ENCODE assay signal across 31 mouse cellular contexts in genomic region chr9:111087960-111088359, GRCm38 (mm10). TPM values are rescaled to one million over a fixed set of nuclear protein-coding genes. Genes with fewer than 3 reads are reported as not detected.
A peak's percentile ranks its signal among the peaks of the same experiment; 100 is the strongest.
DNase-seq lines count a peak whose midpoint lies in the region; ATAC-seq and TF ChIP-seq lines count a peak whose summit lies in the region.
"Had no signal": no experiment of that assay in that cellular context is flagged by ENCODE, and none has a peak within 500 bp of the region (broad histone marks: within the 10 kb centered on the region; RNA-seq: fewer than 3 reads in every experiment).

No protein-coding gene starts in this region.

- no peaks in the 10 kb centered on the region; the same call in 1 of the 2 replicates for H3K27me3 ChIP-seq in heart, embryonic 12.5 days (replicated peaks)
- H3K27me3 ChIP-seq in liver, postnatal 0 days (ENCODE audit: insufficient read depth, low read length): no peaks in the 10 kb centered on the region
- H3K27me3 ChIP-seq in liver, embryonic 12.5 days (replicated peaks): peaks cover 17% of the 10 kb centered on the region; the same call in 1 of the 2 replicates
- H3K27me3 ChIP-seq in stomach, embryonic 14.5 days (ENCODE audit: control insufficient read depth, insufficient read depth, low read length): no peaks in the 10 kb centered on the region
- H3K27me3 ChIP-seq in stomach, postnatal 0 days (ENCODE audit: control insufficient read depth, insufficient read depth, low read length): no peaks in the 10 kb centered on the region
- H3K27me3 ChIP-seq: embryonic facial prominence, embryonic 13.5 days; forebrain, embryonic 15.5 days; intestine, embryonic 15.5 days; limb, embryonic 15.5 days; neural tube, embryonic 13.5 days had no signal

- no peak for DNase-seq in heart, postnatal 36 days
- no peak for DNase-seq in liver, postnatal 0 days
- DNase-seq in stomach, postnatal 0 days (ENCODE audit: low spot score): no peak
- DNase-seq in layer of hippocampus, adult 8-10 months (ENCODE audit: low spot score in 2 of 2): no peak
- DNase-seq: adrenal gland, adult 2 months; adrenal gland, postnatal 36 days; cerebellum, adult 18-20 months; gastrocnemius, adult 2 months; gastrocnemius, postnatal 36 days; kidney, adult 2 months; kidney, postnatal 36 days; lung, postnatal 36 days; right cerebral cortex, postnatal 4 days; thymus, postnatal 4 days had no signal

- WGBS in heart, embryonic 12.5 days: 3% methylated on average over 5 of the region's 5 CpGs
- 17% methylated on average over 5 of the region's 5 CpGs for WGBS in liver, postnatal 0 days (ENCODE audit: insufficient replicate concordance)
- WGBS in liver, embryonic 12.5 days (ENCODE audit: insufficient replicate concordance): 16% methylated on average over 5 of the region's 5 CpGs
- 14% methylated on average over 5 of the region's 5 CpGs for WGBS in stomach, embryonic 14.5 days
- WGBS in stomach, postnatal 0 days: 26% methylated on average over 5 of the region's 5 CpGs

- H3K4me1 ChIP-seq in heart, embryonic 12.5 days (replicated peaks): peaks cover 27% of the 10 kb centered on the region
- H3K4me1 ChIP-seq in liver, postnatal 0 days (ENCODE audit: insufficient read depth): no peaks in the 10 kb centered on the region
- 0 out of 2 replicates have a peak, but pooled peaks cover 13% of the 10 kb centered on the region for H3K4me1 ChIP-seq in liver, embryonic 12.5 days
- H3K4me1 ChIP-seq in stomach, embryonic 14.5 days (ENCODE audit: control insufficient read depth, insufficient read depth, low read length): peaks cover 5% of the 10 kb centered on the region; the same call in 1 of the 2 replicates
- H3K4me1 ChIP-seq in stomach, postnatal 0 days (replicated peaks; ENCODE audit: control insufficient read depth, insufficient read depth): no peaks in the 10 kb centered on the region
- H3K4me1 ChIP-seq: forebrain, embryonic 15.5 days; intestine, embryonic 15.5 days had no signal

- peak overlapping the region; percentile 28; the same call in 1 of the 2 replicates for H3K4me2 ChIP-seq in heart, embryonic 12.5 days
- peak overlapping the region; percentile 27; the same call in 1 of the 2 replicates for H3K4me2 ChIP-seq in liver, postnatal 0 days (ENCODE audit: low read depth, low read length)
- H3K4me2 ChIP-seq in liver, embryonic 12.5 days: no peak overlapping the region
- H3K4me2 ChIP-seq in stomach, embryonic 14.5 days (replicated peaks; ENCODE audit: low read depth, low read length): no peak overlapping the region
- H3K4me2 ChIP-seq in stomach, postnatal 0 days (replicated peaks; ENCODE audit: low read depth): no peak overlapping the region
- H3K4me2 ChIP-seq: embryonic facial prominence, embryonic 13.5 days; forebrain, embryonic 15.5 days; hindbrain, embryonic 12.5 days; intestine, embryonic 15.5 days; limb, embryonic 15.5 days; midbrain, embryonic 13.5 days; neural tube, embryonic 13.5 days had no signal

- no peak for ATAC-seq in heart, embryonic 12.5 days (ENCODE audit: insufficient number of reproducible peaks, low FRiP score)
- ATAC-seq in liver, postnatal 0 days: no peak
- no peak for ATAC-seq in liver, embryonic 12.5 days
- peak; percentile 53; the same call in 1 of the 2 replicates for ATAC-seq in stomach, embryonic 14.5 days (ENCODE audit: insufficient number of reproducible peaks, insufficient read depth, low FRiP score, low read depth)
- no peak for ATAC-seq in stomach, postnatal 0 days (ENCODE audit: low FRiP score, low TSS enrichment)
- ATAC-seq: activated CD4-positive, CD25-positive, alpha-beta regulatory T cell, adult 4 months; CD4-positive, CD25-positive, alpha-beta regulatory T cell, adult 4 months; forebrain, embryonic 15.5 days; hindbrain, postnatal 0 days; intestine, embryonic 15.5 days; midbrain, embryonic 13.5 days had no signal

- no peak for TF ChIP-seq CTCF in liver, postnatal 0 days (IDR thresholded peaks at IDR 0.05; ENCODE audit: low read depth)
- no peak for TF ChIP-seq CTCF in stomach, postnatal 0 days (IDR thresholded peaks at IDR 0.05; ENCODE audit: low read depth)

- no peak overlapping the region for H3K4me3 ChIP-seq in heart, embryonic 12.5 days
- no peak overlapping the region for H3K4me3 ChIP-seq in liver, postnatal 0 days (ENCODE audit: low read depth, low read length)
- no peak overlapping the region for H3K4me3 ChIP-seq in liver, embryonic 12.5 days
- H3K4me3 ChIP-seq in stomach, embryonic 14.5 days (ENCODE audit: low read depth, low read length): no peak overlapping the region
- no peak overlapping the region for H3K4me3 ChIP-seq in stomach, postnatal 0 days (ENCODE audit: low read depth, low read length)
- H3K4me3 ChIP-seq: embryonic facial prominence, embryonic 13.5 days; forebrain, embryonic 10.5 days; forebrain, embryonic 15.5 days; gastrocnemius, adult 2 months; hindbrain, embryonic 12.5 days; intestine, embryonic 15.5 days; layer of hippocampus, adult 2 months; limb, embryonic 15.5 days; megakaryocyte, embryonic 14.5 days; midbrain, embryonic 13.5 days; neural tube, embryonic 13.5 days had no signal

- H3K9ac ChIP-seq in heart, embryonic 12.5 days: no peak overlapping the region
- H3K9ac ChIP-seq in liver, postnatal 0 days (replicated peaks): no peak overlapping the region
- no peak overlapping the region for H3K9ac ChIP-seq in liver, embryonic 12.5 days
- H3K9ac ChIP-seq in stomach, embryonic 14.5 days (replicated peaks; ENCODE audit: low read depth, low read length): no peak overlapping the region
- no peak overlapping the region for H3K9ac ChIP-seq in stomach, postnatal 0 days (ENCODE audit: low read length)
- H3K9ac ChIP-seq: embryonic facial prominence, embryonic 13.5 days; forebrain, embryonic 15.5 days; hindbrain, embryonic 12.5 days; intestine, embryonic 15.5 days; limb, embryonic 15.5 days; liver, embryonic 14.5 days; midbrain, embryonic 13.5 days; neural tube, embryonic 13.5 days had no signal

- intact Hi-C loops in heart, postnatal 36 days (cut with DNase I): no loop called here

- no peaks in the 10 kb centered on the region for H3K36me3 ChIP-seq in heart, embryonic 12.5 days
- no peaks in the 10 kb centered on the region for H3K36me3 ChIP-seq in liver, postnatal 0 days (replicated peaks; ENCODE audit: insufficient read depth, low read length)
- no peaks in the 10 kb centered on the region for H3K36me3 ChIP-seq in liver, embryonic 12.5 days
- no peaks in the 10 kb centered on the region for H3K36me3 ChIP-seq in stomach, embryonic 14.5 days (ENCODE audit: control insufficient read depth, insufficient read depth, low read length)
- H3K36me3 ChIP-seq in stomach, postnatal 0 days (ENCODE audit: control insufficient read depth, insufficient read depth, low read length): no peaks in the 10 kb centered on the region
- H3K36me3 ChIP-seq: embryonic facial prominence, embryonic 13.5 days; forebrain, embryonic 10.5 days; forebrain, embryonic 15.5 days; hindbrain, embryonic 12.5 days; intestine, embryonic 15.5 days; limb, embryonic 15.5 days; midbrain, embryonic 13.5 days; neural tube, embryonic 13.5 days had no signal

- H3K9me3 ChIP-seq in heart, embryonic 12.5 days (replicated peaks): no peaks in the 10 kb centered on the region
- H3K9me3 ChIP-seq in liver, postnatal 0 days (ENCODE audit: low read length): no peaks in the 10 kb centered on the region
- H3K9me3 ChIP-seq in liver, embryonic 12.5 days (replicated peaks): no peaks in the 10 kb centered on the region
- no peaks in the 10 kb centered on the region for H3K9me3 ChIP-seq in stomach, embryonic 14.5 days (ENCODE audit: control insufficient read depth, low read depth, low read length)
- no peaks in the 10 kb centered on the region for H3K9me3 ChIP-seq in stomach, postnatal 0 days (ENCODE audit: control insufficient read depth, low read length)
- H3K9me3 ChIP-seq: embryonic facial prominence, embryonic 13.5 days; forebrain, embryonic 10.5 days; forebrain, embryonic 15.5 days; hindbrain, embryonic 12.5 days; intestine, embryonic 15.5 days; limb, embryonic 15.5 days; midbrain, embryonic 13.5 days; neural tube, embryonic 13.5 days had no signal

- H3K27ac ChIP-seq in heart, embryonic 12.5 days (ENCODE audit: poor library complexity, severe bottlenecking): no peak overlapping the region
- H3K27ac ChIP-seq in liver, postnatal 0 days (ENCODE audit: low read depth): no peak overlapping the region
- no peak overlapping the region for H3K27ac ChIP-seq in liver, embryonic 12.5 days
- no peak overlapping the region for H3K27ac ChIP-seq in stomach, embryonic 14.5 days (ENCODE audit: low read length)
- no peak overlapping the region for H3K27ac ChIP-seq in stomach, postnatal 0 days (replicated peaks)
- H3K27ac ChIP-seq: embryonic facial prominence, embryonic 13.5 days; forebrain, embryonic 15.5 days; gastrocnemius, adult 2 months; hindbrain, embryonic 12.5 days; hindbrain, postnatal 0 days; intestine, embryonic 15.5 days; layer of hippocampus, adult 2 months; limb, embryonic 15.5 days; liver, embryonic 14.5 days; midbrain, embryonic 13.5 days; neural tube, embryonic 13.5 days had no signal

- no peak for TF ChIP-seq EP300 in liver, postnatal 0 days (IDR thresholded peaks at IDR 0.05; ENCODE audit: low read depth)
- no peak for TF ChIP-seq EP300 in stomach, postnatal 0 days (optimal IDR thresholded peaks at IDR 0.05)

RNA-seq across cellular contexts. Expression of gene Lrrfip2, which starts 29.4 kb away (rescaled TPM):
- polyA plus RNA-seq in heart, embryonic 12.5 days (2016; fragmentation: Nextera tagmentation; extraction: Ambion mirVana): 65.8 and 70.4 TPM in 2 replicates
- 10 to 100 TPM; 93.5 to 97.6 TPM for total RNA-seq in heart, postnatal 36 days (2021)
- polyA plus RNA-seq in liver, postnatal 0 days (2015; fragmentation: Nextera tagmentation; extraction: Ambion mirVana): 18.4 and 18.5 TPM in 2 replicates
- 29.5 and 30.6 TPM in 2 replicates for polyA plus RNA-seq in liver, embryonic 12.5 days (2016; fragmentation: Nextera tagmentation; extraction: Ambion mirVana)
- polyA plus RNA-seq in stomach, embryonic 14.5 days (2014; fragmentation: Nextera tagmentation; extraction: Ambion mirVana): 34.5 and 35.0 TPM in 2 replicates
- polyA plus RNA-seq in stomach, postnatal 0 days (2015; fragmentation: Nextera tagmentation; extraction: Ambion mirVana): 33.2 and 34.1 TPM in 2 replicates
- 10 to 100 TPM; 34.6 to 46.1 (median 40.6) TPM for total RNA-seq in layer of hippocampus, adult 8-10 months (2022)

RNA-seq across cellular contexts. Expression of gene Ccrl2, which starts 30.6 kb away (rescaled TPM):
- polyA plus RNA-seq in heart, embryonic 12.5 days (2016; fragmentation: Nextera tagmentation; extraction: Ambion mirVana): 3.9 and 4.4 TPM in 2 replicates
- total RNA-seq in heart, postnatal 36 days (2021): 10 to 100 TPM; 14.3 to 21.1 TPM
- 7.4 and 8.4 TPM in 2 replicates for polyA plus RNA-seq in liver, postnatal 0 days (2015; fragmentation: Nextera tagmentation; extraction: Ambion mirVana)
- 12.2 and 13.4 TPM in 2 replicates for polyA plus RNA-seq in liver, embryonic 12.5 days (2016; fragmentation: Nextera tagmentation; extraction: Ambion mirVana)
- polyA plus RNA-seq in stomach, embryonic 14.5 days (2014; fragmentation: Nextera tagmentation; extraction: Ambion mirVana): 1.0 and 2.2 TPM in 2 replicates
- polyA plus RNA-seq in stomach, postnatal 0 days (2015; fragmentation: Nextera tagmentation; extraction: Ambion mirVana): 1.8 and 2.0 TPM in 2 replicates
- 1 to 10 TPM in 2 of 4 experiments, under 1 TPM in 2; 0.62 to 4.0 (median 1.2) TPM for total RNA-seq in layer of hippocampus, adult 8-10 months (2022)

Comparison
In these comparisons a context has a peak if more than half of its experiments do, and no peak if none do; other contexts are left out.
1. H3K4me2 ChIP-seq: peak in heart, embryonic 12.5 days (single experiment) and liver, postnatal 0 days (single experiment); none in liver, embryonic 12.5 days (single experiment), stomach, embryonic 14.5 days (single experiment) and stomach, postnatal 0 days (single experiment).